Mouse (Mus musculus): ENCODE measurements around the gene Trim61. TPM values are rescaled to one million over a fixed set of nuclear protein-coding genes. Genes with fewer than 3 reads are reported as not detected.

Gene Trim61
- total and polyA plus RNA-seq, 2 experiments, result not detected

- no peaks in the 10 kb centered on the region for H3K79me2 ChIP-seq (ENCODE audit: control insufficient read depth, insufficient read depth, low read length)
- no peaks in the 10 kb centered on the region for H3K27me3 ChIP-seq (ENCODE audit: control insufficient read depth, insufficient read depth, low read length)
- H3K4me1 ChIP-seq (ENCODE audit: control insufficient read depth, insufficient read depth, low read length), result no peaks in the 10 kb centered on the region
- no peak overlapping the region for H3K27ac ChIP-seq (replicated peaks; ENCODE audit: insufficient read depth, low read depth, low read length)
- H3K4me3 ChIP-seq (ENCODE audit: insufficient read depth, low read depth, low read length), result no peak overlapping the region
- no peak for DNase-seq (ENCODE audit: extremely low read depth, low read depth, low spot score)
- no peaks in the 10 kb centered on the region for H3K36me3 ChIP-seq (ENCODE audit: control insufficient read depth, insufficient read depth, low read length)
- TF ChIP-seq POLR2A (IDR thresholded peaks at IDR 0.05; ENCODE audit: extremely low read depth, insufficient read depth, low read length) (no peak), CTCF (IDR thresholded peaks at IDR 0.05; ENCODE audit: low read depth, low read length) (no peak)
- no peak overlapping the region for H3K9ac ChIP-seq (ENCODE audit: low read depth, low read length)
- 71% methylated on average over 20 of the region's 20 CpGs for WGBS
Measured at GRCm38 (mm10) chr8:64983150-64983897, 35.0 kb downstream of the Trim61 start.

Other genes with a start within 250 kb of the Trim61 start
- 26.5 and 31.0 TPM in 2 replicates for gene Klhl2, start 168.5 kb downstream of the Trim61 start, total RNA-seq (2014; rRNA removed)
- 10.1 and 11.4 TPM in 2 replicates for gene Klhl2, start 168.5 kb downstream of the Trim61 start, polyA plus RNA-seq (2012; rRNA removed)
- gene Tmem192, start 71.3 kb downstream of the Trim61 start, total RNA-seq (2014; rRNA removed), result 5.1 and 5.3 TPM in 2 replicates
- 28.8 and 31.3 TPM in 2 replicates for gene Tmem192, start 71.3 kb downstream of the Trim61 start, polyA plus RNA-seq (2012; rRNA removed)
- not detected in 2 replicates for gene Trim75, start 30.7 kb downstream of the Trim61 start, total RNA-seq (2014; rRNA removed)
- gene Trim75, start 30.7 kb downstream of the Trim61 start, polyA plus RNA-seq (2012; rRNA removed), result not detected in 2 replicates
- gene Trim60, start 61 bp upstream of the Trim61 start, total RNA-seq (2014; rRNA removed), result not detected in 2 replicates
- gene Trim60, start 61 bp upstream of the Trim61 start, polyA plus RNA-seq (2012; rRNA removed), result not detected in 2 replicates
- not detected in 2 replicates for gene Apela, start 18.8 kb upstream of the Trim61 start, total RNA-seq (2014; rRNA removed)
- gene Apela, start 18.8 kb upstream of the Trim61 start, polyA plus RNA-seq (2012; rRNA removed), result not detected in 2 replicates
- not detected in 2 replicates for gene Gm10663, start 56.5 kb upstream of the Trim61 start, total RNA-seq (2014; rRNA removed)
- not detected in 2 replicates for gene Gm10663, start 56.5 kb upstream of the Trim61 start, polyA plus RNA-seq (2012; rRNA removed)
- not detected in 2 replicates for gene BC030870, start 111.0 kb upstream of the Trim61 start, total RNA-seq (2014; rRNA removed)
- gene BC030870, start 111.0 kb upstream of the Trim61 start, polyA plus RNA-seq (2012; rRNA removed), result not detected in 2 replicates

Measured in liver, adult 2 months (tissue).